8 mouse cellular contexts compared by ENCODE assay signal in genomic region chr5:74126015-74126896, GRCm38 (mm10). TPM values are rescaled to one million over a fixed set of nuclear protein-coding genes. Genes with fewer than 3 reads are reported as not detected.
DNase-seq lines count a peak whose midpoint lies in the region; ATAC-seq and TF ChIP-seq lines count a peak whose summit lies in the region.

No protein-coding gene starts in this region.

- TF ChIP-seq POLR2A in cerebellum, adult 2 months (IDR thresholded peaks at IDR 0.05; ENCODE audit: borderline replicate concordance, insufficient read depth, low read length), result no peak
- peak; percentile 37; the same call in 1 of the 2 replicates for TF ChIP-seq POLR2A in testis, adult 2 months (IDR thresholded peaks at IDR 0.05; ENCODE audit: control insufficient read depth, low read depth, low read length)

- intact Hi-C loops in heart, postnatal 14 days (cut with DNase I), result no loop called here

- H3K27ac ChIP-seq in cerebellum, adult 2 months (ENCODE audit: insufficient read depth, low read length), result no peak overlapping the region
- H3K27ac ChIP-seq in forebrain, embryonic 16.5 days (ENCODE audit: low read length), result no peak overlapping the region
- no peak overlapping the region for H3K27ac ChIP-seq in neural tube, embryonic 13.5 days (replicated peaks)
- H3K27ac ChIP-seq in testis, adult 2 months (ENCODE audit: control insufficient read depth, insufficient read depth, low read depth, low read length), result 0 out of 2 replicates have a peak overlapping the region, but pooled peaks have one; percentile 24

- H3K4me3 ChIP-seq in cerebellum, adult 2 months (replicated peaks; ENCODE audit: insufficient read depth, low read depth, low read length), result peak overlapping the region; percentile 59
- H3K4me3 ChIP-seq in forebrain, embryonic 16.5 days (replicated peaks; ENCODE audit: low read length), result peak overlapping the region; percentile 35
- peak overlapping the region; percentile 36 for H3K4me3 ChIP-seq in neural tube, embryonic 13.5 days
- peak overlapping the region; percentile 83 for H3K4me3 ChIP-seq in testis, adult 2 months (ENCODE audit: control insufficient read depth, low read depth, low read length)

- peak; percentile 51 for DNase-seq in Muller cell, postnatal 12 days (ENCODE audit: inconsistent ontology term)
- peak; percentile 67 for DNase-seq in cerebellum, adult 2 months
- peak; percentile 76 to 79 for DNase-seq in heart, postnatal 14 days
- DNase-seq in kidney, postnatal 4 days, result peak; percentile 71 to 80
- DNase-seq in lung, adult 18-20 months, result peak; percentile 79 to 80

- peak overlapping the region; percentile 33 for H3K4me2 ChIP-seq in forebrain, embryonic 16.5 days (ENCODE audit: low read length)
- peak overlapping the region; percentile 46 for H3K4me2 ChIP-seq in neural tube, embryonic 13.5 days

- H3K9ac ChIP-seq in forebrain, embryonic 16.5 days (replicated peaks; ENCODE audit: low read depth, low read length), result 0 out of 2 replicates have a peak overlapping the region, but pooled peaks have one; percentile 12
- H3K9ac ChIP-seq in neural tube, embryonic 13.5 days, result peak overlapping the region; percentile 23; the same call in 1 of the 2 replicates

- H3K9me3 ChIP-seq in forebrain, embryonic 16.5 days (ENCODE audit: control insufficient read depth, low read length), result no peaks in the 10 kb centered on the region
- no peaks in the 10 kb centered on the region; the same call in 1 of the 2 replicates for H3K9me3 ChIP-seq in neural tube, embryonic 13.5 days

- no peaks in the 10 kb centered on the region for H3K27me3 ChIP-seq in cerebellum, adult 2 months (ENCODE audit: control insufficient read depth, insufficient read depth, low read length)
- no peaks in the 10 kb centered on the region for H3K27me3 ChIP-seq in forebrain, embryonic 16.5 days (replicated peaks; ENCODE audit: control insufficient read depth, insufficient read depth, low read length)
- H3K27me3 ChIP-seq in neural tube, embryonic 13.5 days, result no peaks in the 10 kb centered on the region
- H3K27me3 ChIP-seq in testis, adult 2 months (ENCODE audit: control insufficient read depth, insufficient read depth, low read length), result no peaks in the 10 kb centered on the region

- H3K36me3 ChIP-seq in forebrain, embryonic 16.5 days (ENCODE audit: control insufficient read depth, insufficient read depth), result no peaks in the 10 kb centered on the region
- no peaks in the 10 kb centered on the region for H3K36me3 ChIP-seq in neural tube, embryonic 13.5 days
- H3K36me3 ChIP-seq in testis, adult 2 months (ENCODE audit: control insufficient read depth, insufficient read depth, low read length), result no peaks in the 10 kb centered on the region

- H3K4me1 ChIP-seq in cerebellum, adult 2 months (ENCODE audit: control insufficient read depth, insufficient read depth, low read length), result no peaks in the 10 kb centered on the region
- no peaks in the 10 kb centered on the region for H3K4me1 ChIP-seq in forebrain, embryonic 16.5 days (replicated peaks; ENCODE audit: control insufficient read depth, insufficient read depth, low read length)
- H3K4me1 ChIP-seq in neural tube, embryonic 13.5 days (replicated peaks), result no peaks in the 10 kb centered on the region
- H3K4me1 ChIP-seq in testis, adult 2 months (ENCODE audit: control insufficient read depth, insufficient read depth, low read length), result peaks cover 8% of the 10 kb centered on the region

- TF ChIP-seq CTCF in cerebellum, adult 2 months (IDR thresholded peaks at IDR 0.05; ENCODE audit: borderline replicate concordance, insufficient read depth, low read depth, low read length), result no peak
- TF ChIP-seq CTCF in testis, adult 2 months (IDR thresholded peaks at IDR 0.05; ENCODE audit: control insufficient read depth, insufficient read depth, insufficient replicate concordance, low read depth, low read length), result no peak

- ATAC-seq in forebrain, embryonic 16.5 days, result peak; percentile 95
- peak; percentile 95 for ATAC-seq in neural tube, embryonic 13.5 days (ENCODE audit: low read depth)

- 64% methylated on average over 32 of the region's 32 CpGs for WGBS in cerebellum, adult 2 months
- 70% methylated on average over 32 of the region's 32 CpGs for WGBS in forebrain, embryonic 16.5 days
- WGBS in neural tube, embryonic 13.5 days, result 65% methylated on average over 32 of the region's 32 CpGs

RNA-seq across cellular contexts. Expression of gene Usp46, which starts 58.0 kb away (rescaled TPM):
- 61.4 and 66.2 TPM in 2 replicates for polyA plus RNA-seq in cerebellum, adult 2 months (2012; rRNA removed)
- 32.5 and 35.1 TPM in 2 replicates for polyA plus RNA-seq in forebrain, embryonic 16.5 days (2015; fragmentation: Nextera tagmentation; extraction: Ambion mirVana)
- 10 to 100 TPM; 42.9 to 43.6 TPM for total RNA-seq in heart, postnatal 14 days (2021)
- 26.5 and 30.9 TPM in 2 replicates for polyA plus RNA-seq in neural tube, embryonic 13.5 days (2015; fragmentation: Nextera tagmentation; extraction: Ambion mirVana)
- polyA plus RNA-seq in testis, adult 2 months (2012; rRNA removed), result 20.4 and 24.7 TPM in 2 replicates
